Mouse (Mus musculus): ENCODE measurements around the gene Wdr44. TPM values are rescaled to one million over a fixed set of nuclear protein-coding genes. Genes with fewer than 3 reads are reported as not detected.
"Not testable (repeated sequence)": the region's sequence is repeated elsewhere in the genome, so short reads cannot be mapped to it uniquely, and the experiment has no call there.

The Wdr44 gene
- polyA plus RNA-seq, 1 experiment from 2014 or later, result 5.3 TPM

GRCm38 (mm10) chrX:23767849-23768248, 75.0 kb downstream of the Wdr44 start:
- Histone ChIP-seq H3K4me1 (ENCODE audit: control insufficient read depth, insufficient read depth, low read length) (no peaks in the 10 kb centered on the region), H3K36me3 (replicated peaks; ENCODE audit: control insufficient read depth, insufficient read depth, low read depth, low read length) (no peaks in the 10 kb centered on the region), H3K4me2 (ENCODE audit: low read depth, low read length) (no peak overlapping the region), H3K9me3 (replicated peaks; ENCODE audit: control insufficient read depth, low read length) (no peaks in the 10 kb centered on the region), H3K9ac (replicated peaks; ENCODE audit: low read length) (no peak overlapping the region), H3K27ac (replicated peaks; ENCODE audit: low read depth, low read length) (no peak overlapping the region), H3K4me3 (ENCODE audit: low read depth, low read length) (no peak overlapping the region), H3K27me3 (ENCODE audit: control insufficient read depth, insufficient read depth, low read length) (no peaks in the 10 kb centered on the region)
- DNase-seq (ENCODE audit: low spot score), result no peak
- WGBS, result 76% methylated on average over 1 of the region's 1 CpGs
- no peak for ATAC-seq (replicated peaks; ENCODE audit: insufficient number of reproducible peaks, low FRiP score, low TSS enrichment, low read depth)

GRCm38 (mm10) chrX:23807125-23807524, 114.3 kb downstream of the Wdr44 start:
- Histone ChIP-seq H3K27me3 (ENCODE audit: control insufficient read depth, insufficient read depth, low read length) (no peaks in the 10 kb centered on the region), H3K9me3 (replicated peaks; ENCODE audit: control insufficient read depth, low read length) (no peaks in the 10 kb centered on the region), H3K36me3 (replicated peaks; ENCODE audit: control insufficient read depth, insufficient read depth, low read depth, low read length) (no peaks in the 10 kb centered on the region), H3K27ac (replicated peaks; ENCODE audit: low read depth, low read length) (no peak overlapping the region), H3K4me1 (ENCODE audit: control insufficient read depth, insufficient read depth, low read length) (no peaks in the 10 kb centered on the region), H3K4me2 (ENCODE audit: low read depth, low read length) (no peak overlapping the region), H3K9ac (replicated peaks; ENCODE audit: low read length) (no peak overlapping the region), H3K4me3 (ENCODE audit: low read depth, low read length) (no peak overlapping the region)
- WGBS, result 81% methylated on average over 3 of the region's 3 CpGs
- DNase-seq (ENCODE audit: low spot score), result no peak
- ATAC-seq (replicated peaks; ENCODE audit: insufficient number of reproducible peaks, low FRiP score, low TSS enrichment, low read depth), result no peak

- H3K4me1 ChIP-seq (ENCODE audit: control insufficient read depth, insufficient read depth, low read length), result no peaks in the 10 kb centered on the region
- no peaks in the 10 kb centered on the region for H3K27me3 ChIP-seq (ENCODE audit: control insufficient read depth, insufficient read depth, low read length)
- no peak overlapping the region for H3K4me2 ChIP-seq (ENCODE audit: low read depth, low read length)
- H3K4me3 ChIP-seq (ENCODE audit: low read depth, low read length), result no peak overlapping the region
- no peaks in the 10 kb centered on the region for H3K9me3 ChIP-seq (replicated peaks; ENCODE audit: control insufficient read depth, low read length)
- no peak overlapping the region for H3K27ac ChIP-seq (replicated peaks; ENCODE audit: low read depth, low read length)
- DNase-seq (ENCODE audit: low spot score) (no peak), ATAC-seq (replicated peaks; ENCODE audit: insufficient number of reproducible peaks, low FRiP score, low TSS enrichment, low read depth) (no peak)
- no peak overlapping the region for H3K9ac ChIP-seq (replicated peaks; ENCODE audit: low read length)
- 83% methylated on average over 2 of the region's 2 CpGs for WGBS
- H3K36me3 ChIP-seq (replicated peaks; ENCODE audit: control insufficient read depth, insufficient read depth, low read depth, low read length), result no peaks in the 10 kb centered on the region
These were observed 117.5 kb downstream of the Wdr44 start for GRCm38 (mm10) chrX:23810365-23810764.

GRCm38 (mm10) chrX:23813287-23813686, 120.4 kb downstream of the Wdr44 start:
- H3K9ac ChIP-seq (replicated peaks; ENCODE audit: low read length), result not testable (repeated sequence)
- 82% methylated on average over 1 of the region's 1 CpGs for WGBS

GRCm38 (mm10) chrX:23822885-23823284, 130.0 kb downstream of the Wdr44 start:
- not testable (repeated sequence) for H3K4me1 ChIP-seq (ENCODE audit: control insufficient read depth, insufficient read depth, low read length); H3K4me3 ChIP-seq (ENCODE audit: low read depth, low read length); H3K27ac ChIP-seq (replicated peaks; ENCODE audit: low read depth, low read length); H3K27me3 ChIP-seq (ENCODE audit: control insufficient read depth, insufficient read depth, low read length); H3K9ac ChIP-seq (replicated peaks; ENCODE audit: low read length); H3K9me3 ChIP-seq (replicated peaks; ENCODE audit: control insufficient read depth, low read length); ATAC-seq (replicated peaks; ENCODE audit: insufficient number of reproducible peaks, low FRiP score, low TSS enrichment, low read depth); H3K4me2 ChIP-seq (ENCODE audit: low read depth, low read length); DNase-seq (ENCODE audit: low spot score); H3K36me3 ChIP-seq (replicated peaks; ENCODE audit: control insufficient read depth, insufficient read depth, low read depth, low read length)
- WGBS, result 92% methylated on average over 6 of the region's 6 CpGs

More at GRCm38 (mm10) chrX:23813287-23813686, 120.4 kb downstream of the Wdr44 start:
- ATAC-seq (replicated peaks; ENCODE audit: insufficient number of reproducible peaks, low FRiP score, low TSS enrichment, low read depth); H3K36me3 ChIP-seq (replicated peaks; ENCODE audit: control insufficient read depth, insufficient read depth, low read depth, low read length); H3K9me3 ChIP-seq (replicated peaks; ENCODE audit: control insufficient read depth, low read length); H3K27me3 ChIP-seq (ENCODE audit: control insufficient read depth, insufficient read depth, low read length); H3K4me1 ChIP-seq (ENCODE audit: control insufficient read depth, insufficient read depth, low read length); DNase-seq (ENCODE audit: low spot score); H3K4me3 ChIP-seq (ENCODE audit: low read depth, low read length); H3K27ac ChIP-seq (replicated peaks; ENCODE audit: low read depth, low read length); H3K4me2 ChIP-seq (ENCODE audit: low read depth, low read length): not testable (repeated sequence)

- DNase-seq (ENCODE audit: low spot score) (no peak), ATAC-seq (replicated peaks; ENCODE audit: insufficient number of reproducible peaks, low FRiP score, low TSS enrichment, low read depth) (no peak)
- no peak overlapping the region; the same call in 1 of the 2 replicates for H3K4me2 ChIP-seq (ENCODE audit: low read depth, low read length)
- no peak overlapping the region for H3K9ac ChIP-seq (replicated peaks; ENCODE audit: low read length)
- no peaks in the 10 kb centered on the region for H3K9me3 ChIP-seq (replicated peaks; ENCODE audit: control insufficient read depth, low read length)
- no peak overlapping the region for H3K4me3 ChIP-seq (ENCODE audit: low read depth, low read length)
- WGBS, result 63% methylated on average over 19 of the region's 19 CpGs
- H3K36me3 ChIP-seq (replicated peaks; ENCODE audit: control insufficient read depth, insufficient read depth, low read depth, low read length), result no peaks in the 10 kb centered on the region
- H3K27ac ChIP-seq (replicated peaks; ENCODE audit: low read depth, low read length), result no peak overlapping the region
- no peaks in the 10 kb centered on the region for H3K4me1 ChIP-seq (ENCODE audit: control insufficient read depth, insufficient read depth, low read length)
- no peaks in the 10 kb centered on the region for H3K27me3 ChIP-seq (ENCODE audit: control insufficient read depth, insufficient read depth, low read length)
These were observed 130.7 kb downstream of the Wdr44 start for GRCm38 (mm10) chrX:23823398-23824023.

- H3K4me3 ChIP-seq (ENCODE audit: low read depth, low read length); H3K9me3 ChIP-seq (replicated peaks; ENCODE audit: control insufficient read depth, low read length); DNase-seq (ENCODE audit: low spot score); H3K4me1 ChIP-seq (ENCODE audit: control insufficient read depth, insufficient read depth, low read length); ATAC-seq (replicated peaks; ENCODE audit: insufficient number of reproducible peaks, low FRiP score, low TSS enrichment, low read depth); H3K27me3 ChIP-seq (ENCODE audit: control insufficient read depth, insufficient read depth, low read length); H3K36me3 ChIP-seq (replicated peaks; ENCODE audit: control insufficient read depth, insufficient read depth, low read depth, low read length); H3K4me2 ChIP-seq (ENCODE audit: low read depth, low read length); H3K27ac ChIP-seq (replicated peaks; ENCODE audit: low read depth, low read length); H3K9ac ChIP-seq (replicated peaks; ENCODE audit: low read length): not testable (repeated sequence)
- WGBS, result 90% methylated on average over 11 of the region's 11 CpGs
These were observed 140.9 kb downstream of the Wdr44 start for GRCm38 (mm10) chrX:23833784-23834183.

- Histone ChIP-seq H3K27ac (replicated peaks; ENCODE audit: low read depth, low read length) (no peak overlapping the region), H3K4me1 (ENCODE audit: control insufficient read depth, insufficient read depth, low read length) (no peaks in the 10 kb centered on the region), H3K4me2 (ENCODE audit: low read depth, low read length) (no peak overlapping the region), H3K9ac (replicated peaks; ENCODE audit: low read length) (no peak overlapping the region), H3K9me3 (replicated peaks; ENCODE audit: control insufficient read depth, low read length) (no peaks in the 10 kb centered on the region), H3K4me3 (ENCODE audit: low read depth, low read length) (no peak overlapping the region), H3K36me3 (replicated peaks; ENCODE audit: control insufficient read depth, insufficient read depth, low read depth, low read length) (no peaks in the 10 kb centered on the region), H3K27me3 (ENCODE audit: control insufficient read depth, insufficient read depth, low read length) (no peaks in the 10 kb centered on the region)
- ATAC-seq (replicated peaks; ENCODE audit: insufficient number of reproducible peaks, low FRiP score, low TSS enrichment, low read depth), result no peak
- DNase-seq (ENCODE audit: low spot score), result no peak
- 71% methylated on average over 1 of the region's 1 CpGs for WGBS
These were observed 148.1 kb downstream of the Wdr44 start for GRCm38 (mm10) chrX:23840921-23841320.
